Mouse (Mus musculus): ENCODE data around the gene Abcd1. TPM values are rescaled to one million over a fixed set of nuclear protein-coding genes. Genes with fewer than 3 reads are reported as not detected.

Abcd1 gene
- polyA plus RNA-seq (2014; fragmentation: Nextera tagmentation; extraction: Ambion mirVana) = 8.9 and 10.7 TPM in 2 replicates

DNA sequence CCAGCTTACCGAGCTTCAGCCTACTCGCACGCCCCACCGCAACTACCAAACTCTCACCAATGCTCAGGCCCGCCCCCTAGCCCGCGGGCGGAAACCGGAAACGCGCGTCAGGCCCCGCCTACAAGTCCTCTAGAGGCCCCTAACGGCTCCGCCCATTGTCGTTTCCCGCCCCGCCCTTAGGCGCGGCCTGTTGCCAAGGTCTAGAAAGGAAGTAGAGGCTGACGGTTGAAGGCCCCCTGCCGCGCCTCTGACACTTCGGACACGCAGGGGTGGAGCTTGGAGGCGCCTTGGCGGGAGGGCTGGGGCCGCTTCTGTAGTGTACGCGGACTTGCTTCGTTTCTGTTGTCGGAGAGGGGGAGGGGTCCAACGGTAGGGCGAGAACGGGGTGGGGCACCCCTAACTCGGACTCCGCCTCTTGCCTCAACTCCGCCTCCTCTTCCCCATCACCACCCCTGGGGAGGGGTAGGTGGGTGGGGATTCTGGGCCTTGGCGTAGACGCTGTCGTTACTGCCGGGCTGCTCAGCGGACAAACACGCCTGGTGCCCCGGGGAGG is at the start of gene Abcd1, which contains the start of gene Bcap31:
Abcd1 (plus strand) TSS at position 489 of the 553 bp plus-strand sequence.
Bcap31 (minus strand) TSS at position 67 of the 553 bp plus-strand sequence.
- peak within 1 kb of the TSS; percentile 46 for H3K4me3 ChIP-seq (ENCODE audit: low read depth, low read length)
- peak within 1 kb of the TSS; percentile 59 for H3K9ac ChIP-seq (ENCODE audit: low read length)
- 10% methylated on average over 37 of the region's 45 CpGs for WGBS
- H3K4me1 ChIP-seq (replicated peaks; ENCODE audit: control insufficient read depth, insufficient read depth, low read length) = peaks cover 2% of the 10 kb centered on the region; the same call in 1 of the 2 replicates
- no peaks in the 10 kb centered on the region for H3K36me3 ChIP-seq (ENCODE audit: control insufficient read depth, insufficient read depth, low read length)
- peak within 1 kb of the TSS; percentile 57 for H3K4me2 ChIP-seq (ENCODE audit: low read depth, low read length, severe bottlenecking)
- ATAC-seq (replicated peaks; ENCODE audit: low FRiP score) (peak; percentile 93), DNase-seq (ENCODE audit: low spot score) (peak; percentile 95)
- H3K27ac ChIP-seq (ENCODE audit: low read depth, low read length) = peak within 1 kb of the TSS; percentile 51
- no peaks in the 10 kb centered on the region; the same call in 1 of the 2 replicates for H3K27me3 ChIP-seq (ENCODE audit: control insufficient read depth, insufficient read depth, low read length)
- H3K9me3 ChIP-seq (ENCODE audit: control insufficient read depth, low read length) = no peaks in the 10 kb centered on the region

DNA sequence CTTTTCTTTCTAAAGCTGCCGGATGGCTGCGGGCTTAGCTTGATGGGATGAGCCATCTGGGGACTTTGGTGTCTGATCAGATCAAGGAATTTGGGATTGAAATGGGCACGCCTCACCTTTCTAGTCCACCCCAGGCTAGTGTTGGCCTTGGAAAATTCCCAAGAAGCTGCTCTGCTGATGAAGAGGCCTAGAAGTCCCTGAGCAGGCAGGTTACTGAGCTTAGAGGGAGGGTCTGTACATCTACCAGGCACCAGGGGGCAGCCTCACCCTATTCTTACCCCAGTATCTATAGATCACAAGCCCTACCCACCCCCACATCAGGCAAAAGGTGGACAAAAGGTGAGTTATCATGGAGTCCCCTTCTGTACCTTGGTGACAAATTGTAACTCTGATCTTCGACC is 44.4 kb upstream of the Abcd1 start:
- Histone ChIP-seq H3K4me1 (replicated peaks; ENCODE audit: control insufficient read depth, insufficient read depth, low read length) (no peaks in the 10 kb centered on the region), H3K9ac (ENCODE audit: low read length) (no peak overlapping the region), H3K4me2 (ENCODE audit: low read depth, low read length, severe bottlenecking) (no peak overlapping the region), H3K27ac (ENCODE audit: low read depth, low read length) (no peak overlapping the region), H3K36me3 (ENCODE audit: control insufficient read depth, insufficient read depth, low read length) (no peaks in the 10 kb centered on the region), H3K4me3 (ENCODE audit: low read depth, low read length) (no peak overlapping the region), H3K27me3 (ENCODE audit: control insufficient read depth, insufficient read depth, low read length) (no peaks in the 10 kb centered on the region), H3K9me3 (ENCODE audit: control insufficient read depth, low read length) (no peaks in the 10 kb centered on the region)
- WGBS = 44% methylated on average over 3 of the region's 4 CpGs
- peak; percentile 71 for DNase-seq (ENCODE audit: low spot score)
- peak; percentile 71 for ATAC-seq (replicated peaks; ENCODE audit: low FRiP score)

DNA sequence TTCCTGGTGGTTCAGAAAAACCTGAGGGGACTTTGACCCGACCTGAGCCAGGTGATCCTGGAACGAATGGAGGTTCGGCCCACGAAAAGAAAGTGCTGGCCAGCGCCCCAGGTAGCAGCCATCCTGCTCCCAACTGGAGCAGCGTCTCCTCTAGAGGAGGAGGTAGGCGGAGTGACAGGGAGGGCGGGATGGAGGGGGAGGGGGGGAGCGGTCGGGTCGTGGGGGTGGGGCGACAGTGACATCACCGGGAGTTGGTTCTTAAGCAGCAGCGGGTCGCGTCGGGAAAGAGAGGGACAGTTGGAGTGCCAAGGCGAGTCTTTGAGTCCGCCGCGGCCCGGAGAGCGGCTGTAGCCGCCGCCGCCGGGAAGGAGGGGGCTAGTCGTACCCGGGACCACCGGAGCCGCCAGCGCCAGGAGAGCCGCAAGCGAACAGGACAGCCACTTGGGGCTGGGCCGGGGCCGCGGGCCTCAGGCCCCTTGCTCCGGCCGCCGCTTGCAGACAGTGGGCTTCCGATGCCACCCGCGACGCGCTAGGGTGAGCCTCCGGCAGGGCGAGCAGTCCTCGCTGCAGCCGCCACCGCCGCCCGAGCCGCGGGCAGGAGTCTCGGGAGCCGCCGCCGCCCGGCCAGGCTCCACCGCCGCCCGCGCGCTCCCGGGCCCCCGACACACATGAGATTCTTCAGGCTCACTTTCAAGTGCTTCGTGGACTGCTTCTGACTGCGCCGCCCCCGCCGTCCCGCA is 43.3 kb upstream of the Abcd1 start, which contains the start of gene Slc6a8:
Slc6a8 (plus strand) TSS at position 272 of the 740 bp plus-strand sequence.
- Histone ChIP-seq H3K36me3 (ENCODE audit: control insufficient read depth, insufficient read depth, low read length) (no peaks in the 10 kb centered on the region), H3K9me3 (ENCODE audit: control insufficient read depth, low read length) (no peaks in the 10 kb centered on the region), H3K9ac (ENCODE audit: low read length) (peak within 1 kb of the TSS; percentile 70), H3K4me1 (replicated peaks; ENCODE audit: control insufficient read depth, insufficient read depth, low read length) (no peaks in the 10 kb centered on the region), H3K4me3 (ENCODE audit: low read depth, low read length) (peak within 1 kb of the TSS; percentile 56), H3K4me2 (ENCODE audit: low read depth, low read length, severe bottlenecking) (peak within 1 kb of the TSS; percentile 66), H3K27ac (ENCODE audit: low read depth, low read length) (no peak within 1 kb of the TSS), H3K27me3 (ENCODE audit: control insufficient read depth, insufficient read depth, low read length) (no peaks in the 10 kb centered on the region)
- DNase-seq (ENCODE audit: low spot score) = peak; percentile 88
- WGBS = 26% methylated on average over 16 of the region's 72 CpGs
- peak; percentile 76 for ATAC-seq (replicated peaks; ENCODE audit: low FRiP score)

DNA sequence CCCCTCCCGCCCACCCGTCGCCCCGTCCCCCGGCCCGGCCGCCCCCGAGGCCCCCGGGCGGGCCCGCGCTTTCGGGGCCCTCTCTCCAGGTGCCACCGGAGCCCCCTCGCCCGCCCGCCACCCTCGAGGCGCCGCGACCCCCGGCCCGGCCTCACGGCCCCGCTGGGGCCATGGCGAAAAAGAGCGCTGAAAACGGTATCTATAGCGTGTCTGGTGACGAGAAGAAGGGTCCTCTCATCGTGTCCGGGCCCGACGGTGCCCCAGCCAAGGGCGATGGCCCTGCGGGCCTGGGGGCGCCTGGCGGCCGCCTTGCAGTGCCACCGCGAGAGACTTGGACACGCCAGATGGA is 42.8 kb upstream of the Abcd1 start:
- peak; percentile 13; the same call in 1 of the 2 replicates for ATAC-seq (replicated peaks; ENCODE audit: low FRiP score)
- Histone ChIP-seq H3K4me3 (ENCODE audit: low read depth, low read length) (peak overlapping the region; percentile 56), H3K27ac (ENCODE audit: low read depth, low read length) (no peak overlapping the region), H3K27me3 (ENCODE audit: control insufficient read depth, insufficient read depth, low read length) (no peaks in the 10 kb centered on the region), H3K9me3 (ENCODE audit: control insufficient read depth, low read length) (no peaks in the 10 kb centered on the region), H3K4me1 (replicated peaks; ENCODE audit: control insufficient read depth, insufficient read depth, low read length) (no peaks in the 10 kb centered on the region), H3K9ac (ENCODE audit: low read length) (peak overlapping the region; percentile 70), H3K4me2 (ENCODE audit: low read depth, low read length, severe bottlenecking) (peak overlapping the region; percentile 66), H3K36me3 (ENCODE audit: control insufficient read depth, insufficient read depth, low read length) (no peaks in the 10 kb centered on the region)
- DNase-seq (ENCODE audit: low spot score) = no peak
- WGBS = 26% methylated on average over 12 of the region's 42 CpGs

DNA sequence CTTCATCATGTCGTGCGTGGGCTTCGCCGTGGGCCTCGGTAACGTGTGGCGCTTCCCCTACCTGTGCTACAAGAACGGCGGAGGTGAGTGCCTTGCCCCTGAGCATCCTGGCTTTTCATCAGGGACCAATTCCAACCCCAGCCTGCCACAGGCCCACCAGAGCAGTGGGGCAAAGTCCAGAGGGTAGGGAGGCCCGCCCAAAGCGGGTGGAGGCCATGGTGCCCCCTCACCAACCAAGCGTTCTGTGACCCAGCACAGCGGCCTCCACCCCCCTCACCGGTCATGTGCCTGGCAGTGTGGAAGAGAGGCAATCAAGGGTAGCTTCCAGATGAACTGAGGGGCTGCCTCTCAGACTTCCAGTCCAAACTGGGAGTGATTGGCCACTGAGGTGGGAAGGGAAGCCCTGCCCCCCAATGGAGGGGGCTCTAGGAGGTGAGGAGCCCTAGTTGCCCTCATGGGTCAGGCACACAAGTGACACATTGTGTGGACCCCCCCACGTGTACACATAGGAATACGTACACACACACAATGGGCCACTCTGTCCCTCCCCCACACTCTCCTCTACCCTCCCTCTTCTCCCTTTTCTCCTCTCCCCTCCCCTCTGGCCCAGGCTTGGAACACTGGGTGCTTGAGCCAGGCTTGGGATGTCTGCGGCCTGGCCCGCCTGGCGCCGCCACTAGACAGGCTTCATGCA is 42.3 kb upstream of the Abcd1 start:
- Histone ChIP-seq H3K9me3 (ENCODE audit: control insufficient read depth, low read length) (no peaks in the 10 kb centered on the region), H3K27ac (ENCODE audit: low read depth, low read length) (no peak overlapping the region), H3K4me3 (ENCODE audit: low read depth, low read length) (peak overlapping the region; percentile 56), H3K27me3 (ENCODE audit: control insufficient read depth, insufficient read depth, low read length) (no peaks in the 10 kb centered on the region), H3K9ac (ENCODE audit: low read length) (peak overlapping the region; percentile 70), H3K4me1 (replicated peaks; ENCODE audit: control insufficient read depth, insufficient read depth, low read length) (no peaks in the 10 kb centered on the region), H3K36me3 (ENCODE audit: control insufficient read depth, insufficient read depth, low read length) (no peaks in the 10 kb centered on the region), H3K4me2 (ENCODE audit: low read depth, low read length, severe bottlenecking) (peak overlapping the region; percentile 66)
- WGBS = 25% methylated on average over 20 of the region's 20 CpGs
- DNase-seq (ENCODE audit: low spot score) (peak; percentile 56), ATAC-seq (replicated peaks; ENCODE audit: low FRiP score) (peak; percentile 45; the same call in 1 of the 2 replicates)

DNA sequence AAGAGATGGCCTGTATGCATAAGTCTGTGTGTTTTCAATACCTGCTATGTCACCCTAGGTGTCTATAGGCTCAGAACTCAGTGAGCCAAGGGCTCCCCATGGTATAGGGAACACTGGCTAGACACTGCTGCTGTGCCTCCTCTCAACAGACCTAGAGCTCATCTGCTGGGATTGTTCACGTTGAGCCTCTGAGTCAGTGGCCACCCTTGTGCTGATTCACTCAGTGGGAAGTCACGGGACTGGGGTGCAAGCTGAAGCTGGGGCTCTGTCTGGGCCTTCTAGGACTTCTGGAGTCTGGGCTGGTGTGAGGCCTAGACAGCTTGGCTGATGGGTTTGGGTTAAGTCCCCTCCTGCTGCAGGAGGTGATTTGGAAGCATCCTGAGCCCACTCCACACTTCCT is 41.2 kb upstream of the Abcd1 start:
- H3K4me3 ChIP-seq (ENCODE audit: low read depth, low read length) = no peak overlapping the region
- no peaks in the 10 kb centered on the region for H3K9me3 ChIP-seq (ENCODE audit: control insufficient read depth, low read length)
- no peaks in the 10 kb centered on the region for H3K27me3 ChIP-seq (ENCODE audit: control insufficient read depth, insufficient read depth, low read length)
- H3K4me1 ChIP-seq (replicated peaks; ENCODE audit: control insufficient read depth, insufficient read depth, low read length) = no peaks in the 10 kb centered on the region
- no peak for ATAC-seq (replicated peaks; ENCODE audit: low FRiP score)
- WGBS = 85% methylated on average over 2 of the region's 2 CpGs
- no peak overlapping the region for H3K9ac ChIP-seq (ENCODE audit: low read length)
- no peak overlapping the region for H3K27ac ChIP-seq (ENCODE audit: low read depth, low read length)
- H3K36me3 ChIP-seq (ENCODE audit: control insufficient read depth, insufficient read depth, low read length) = no peaks in the 10 kb centered on the region
- no peak for DNase-seq (ENCODE audit: low spot score)
- H3K4me2 ChIP-seq (ENCODE audit: low read depth, low read length, severe bottlenecking) = peak overlapping the region; percentile 66; the same call in 1 of the 2 replicates

DNA sequence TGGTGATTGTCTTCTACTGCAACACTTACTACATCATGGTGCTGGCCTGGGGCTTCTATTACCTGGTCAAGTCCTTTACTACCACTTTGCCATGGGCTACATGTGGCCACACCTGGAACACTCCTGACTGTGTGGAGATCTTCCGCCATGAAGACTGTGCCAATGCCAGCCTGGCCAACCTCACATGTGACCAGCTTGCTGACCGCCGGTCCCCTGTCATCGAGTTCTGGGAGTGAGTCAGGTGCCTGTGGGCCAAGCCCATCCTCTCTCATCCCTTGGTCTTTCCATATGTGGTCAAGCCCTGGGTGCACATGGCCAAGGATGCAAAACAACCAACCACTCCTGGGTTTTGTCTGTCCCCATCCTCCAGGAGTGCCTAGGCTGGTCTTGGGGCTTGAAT is 39.7 kb upstream of the Abcd1 start:
- Histone ChIP-seq H3K4me1 (replicated peaks; ENCODE audit: control insufficient read depth, insufficient read depth, low read length) (no peaks in the 10 kb centered on the region), H3K9ac (ENCODE audit: low read length) (no peak overlapping the region), H3K9me3 (ENCODE audit: control insufficient read depth, low read length) (no peaks in the 10 kb centered on the region), H3K27ac (ENCODE audit: low read depth, low read length) (no peak overlapping the region), H3K36me3 (ENCODE audit: control insufficient read depth, insufficient read depth, low read length) (no peaks in the 10 kb centered on the region), H3K4me3 (ENCODE audit: low read depth, low read length) (no peak overlapping the region), H3K27me3 (ENCODE audit: control insufficient read depth, insufficient read depth, low read length) (no peaks in the 10 kb centered on the region), H3K4me2 (ENCODE audit: low read depth, low read length, severe bottlenecking) (no peak overlapping the region)
- DNase-seq (ENCODE audit: low spot score) (no peak), ATAC-seq (replicated peaks; ENCODE audit: low FRiP score) (no peak)
- 100% methylated on average over 4 of the region's 4 CpGs for WGBS

DNA sequence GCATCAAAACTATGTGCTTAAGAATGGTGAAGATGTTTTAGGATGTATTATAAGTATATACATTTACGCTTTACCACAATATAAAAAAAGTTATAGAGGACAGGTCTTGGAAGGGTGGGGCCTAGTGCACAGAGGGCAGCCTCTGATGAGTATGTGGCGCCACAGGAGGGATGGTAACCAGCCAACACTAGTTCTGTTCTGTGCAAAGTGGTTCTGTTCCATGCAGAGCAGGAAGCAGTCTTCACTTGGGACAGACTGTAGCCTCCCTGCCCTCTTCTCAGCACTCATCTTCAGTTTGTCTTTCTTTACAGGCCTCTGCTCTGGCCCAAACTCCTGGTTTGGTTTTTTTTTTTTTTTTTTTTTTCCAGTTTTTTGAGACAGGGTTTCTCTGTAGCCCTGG is 32.2 kb upstream of the Abcd1 start:
- H3K4me1 ChIP-seq (replicated peaks; ENCODE audit: control insufficient read depth, insufficient read depth, low read length) = no peaks in the 10 kb centered on the region
- WGBS = 89% methylated on average over 2 of the region's 2 CpGs
- H3K4me3 ChIP-seq (ENCODE audit: low read depth, low read length) = no peak overlapping the region
- DNase-seq (ENCODE audit: low spot score) = no peak
- ATAC-seq (replicated peaks; ENCODE audit: low FRiP score) = no peak
- no peak overlapping the region for H3K4me2 ChIP-seq (ENCODE audit: low read depth, low read length, severe bottlenecking)
- no peaks in the 10 kb centered on the region for H3K36me3 ChIP-seq (ENCODE audit: control insufficient read depth, insufficient read depth, low read length)
- no peak overlapping the region for H3K27ac ChIP-seq (ENCODE audit: low read depth, low read length)
- no peaks in the 10 kb centered on the region for H3K27me3 ChIP-seq (ENCODE audit: control insufficient read depth, insufficient read depth, low read length)
- no peaks in the 10 kb centered on the region for H3K9me3 ChIP-seq (ENCODE audit: control insufficient read depth, low read length)
- H3K9ac ChIP-seq (ENCODE audit: low read length) = no peak overlapping the region
